Mouse (Mus musculus): Measurements from ENCODE around the gene Olfr5.
"Not testable (repeated sequence)": the region's sequence is repeated elsewhere in the genome, so short reads cannot be mapped to it uniquely, and the experiment has no call there.

The Olfr5 gene

DNA sequence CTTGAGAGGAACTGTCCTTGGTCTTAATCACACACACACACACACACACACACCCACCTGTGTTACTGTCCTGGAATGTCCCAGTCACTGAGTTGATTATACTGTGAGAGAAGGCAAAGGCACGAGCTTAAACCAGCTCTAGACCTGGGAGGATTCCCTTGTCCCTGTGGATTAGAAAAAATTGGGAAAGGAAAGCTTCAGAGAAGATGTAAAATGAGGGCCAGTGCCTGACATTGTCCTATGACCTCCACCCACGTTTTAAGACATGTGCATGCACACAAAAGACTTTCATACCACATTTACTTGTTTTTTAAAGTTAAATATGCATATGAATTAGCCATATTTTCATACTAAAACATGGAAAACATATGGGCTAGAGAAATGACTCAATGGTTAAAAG lies at the start of gene Olfr5:
Olfr5 (minus strand) TSS at position 101 of the 400 bp plus-strand sequence.
- DNase-seq, result no peak

- DNase-seq, result no peak
These were observed 39.4 kb upstream of the Olfr5 start for GRCm38 (mm10) chr7:6526141-6526540.

- no peak for DNase-seq
These were observed 38.3 kb upstream of the Olfr5 start for GRCm38 (mm10) chr7:6525001-6525400.

DNA sequence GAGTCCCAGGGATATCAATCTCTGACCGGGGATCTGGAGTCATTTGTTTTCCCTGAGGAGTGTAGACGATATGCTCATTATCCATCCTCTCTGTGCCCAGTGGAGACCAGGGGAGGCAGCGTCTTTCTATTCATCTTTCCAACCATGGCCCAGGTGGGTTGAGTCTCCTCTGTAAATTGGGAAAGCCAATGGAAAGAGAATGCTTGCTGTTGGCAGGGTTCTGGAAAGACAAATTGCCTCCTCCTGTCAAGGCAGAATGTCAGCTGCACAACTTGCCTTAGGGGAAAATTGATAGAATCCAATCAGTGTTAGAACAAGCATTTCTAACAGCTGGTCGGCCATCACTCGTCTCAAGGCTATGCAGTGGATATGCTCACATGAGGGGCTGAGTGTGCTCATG lies 36.1 kb upstream of the Olfr5 start, which contains the start of gene Olfr1349:
Olfr1349 (minus strand) TSS at position 101 of the 400 bp plus-strand sequence.
- no peak for DNase-seq

DNA sequence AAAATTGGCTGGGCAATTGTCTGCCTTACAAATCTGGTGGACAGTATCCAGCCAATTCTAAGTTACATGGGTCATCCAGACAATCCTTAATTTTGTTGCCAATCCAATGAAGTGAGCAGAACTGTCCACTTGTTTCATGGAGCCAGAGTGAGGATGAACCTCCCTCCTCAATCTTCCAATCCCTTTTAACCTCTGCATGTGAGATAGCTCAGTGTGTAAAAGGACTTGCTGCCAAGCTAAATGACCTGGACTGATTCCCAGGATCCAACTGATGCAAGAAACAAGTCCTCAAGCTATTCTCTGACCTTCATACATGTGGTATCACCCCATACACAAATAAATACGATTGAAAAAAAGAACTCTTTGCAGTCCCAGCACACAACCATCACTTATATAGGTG lies 34.9 kb upstream of the Olfr5 start:
- DNase-seq, result no peak

- no peak for DNase-seq
These were observed 21.9 kb upstream of the Olfr5 start, which contains the start of gene Olfr1348 for GRCm38 (mm10) chr7:6508648-6509047. Olfr1348 (minus strand) TSS chr7:6508748.

- no peak for DNase-seq
These were observed 12.9 kb upstream of the Olfr5 start, which contains the start of gene Olfr1347 for GRCm38 (mm10) chr7:6499655-6500054. Olfr1347 (minus strand) TSS chr7:6499755.

DNA sequence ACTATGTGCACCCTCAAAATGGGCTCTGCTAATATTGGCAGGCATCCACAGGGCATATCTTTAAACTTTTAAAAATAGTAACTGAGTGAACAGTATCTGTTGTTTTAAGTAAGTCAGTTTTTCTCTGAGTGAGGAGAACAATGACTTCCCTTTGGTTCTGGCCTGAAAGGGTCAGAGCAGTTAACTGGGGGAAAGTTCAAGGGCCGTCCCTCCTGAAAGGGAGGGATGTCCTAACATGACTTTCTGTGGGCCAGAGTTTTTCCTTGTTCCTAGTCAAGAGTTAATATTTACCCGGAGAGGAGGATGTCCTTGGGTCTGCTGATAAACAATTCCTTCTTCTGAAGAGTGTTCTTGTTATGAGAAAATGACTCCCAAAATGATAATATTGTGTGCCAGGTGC lies 9.1 kb downstream of the Olfr5 start:
- not testable (repeated sequence) for DNase-seq

GRCm38 (mm10) chr7:6466951-6467350 lies 19.8 kb downstream of the Olfr5 start, which contains the start of gene Olfr1346:
Olfr1346 (plus strand) TSS chr7:6467101.
- DNase-seq, result no peak

- DNase-seq, result no peak
These were observed 30.3 kb downstream of the Olfr5 start for GRCm38 (mm10) chr7:6456399-6456798.

DNA sequence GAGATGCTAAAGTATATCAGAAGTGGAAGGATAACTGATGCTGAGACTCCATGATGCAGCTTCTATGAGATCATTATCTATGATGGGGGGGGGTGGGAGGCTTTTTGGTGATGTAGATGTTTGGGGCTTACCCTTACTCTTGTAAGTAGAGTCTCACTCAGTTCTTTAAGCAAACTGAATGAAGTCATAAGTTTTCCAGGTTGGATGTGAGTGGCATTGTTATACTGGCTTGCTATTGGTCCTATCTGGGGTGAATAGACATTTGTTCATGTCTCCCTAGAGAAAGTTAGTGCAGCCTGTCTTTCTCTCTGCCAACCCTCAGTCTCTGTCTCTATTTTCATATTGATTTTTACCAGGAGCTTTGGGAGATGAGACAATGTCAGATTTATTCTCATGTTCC lies 30.9 kb downstream of the Olfr5 start, which contains the start of gene Olfr1336:
Olfr1336 (plus strand) TSS at position 301 of the 400 bp plus-strand sequence.
- DNase-seq, result no peak

DNA sequence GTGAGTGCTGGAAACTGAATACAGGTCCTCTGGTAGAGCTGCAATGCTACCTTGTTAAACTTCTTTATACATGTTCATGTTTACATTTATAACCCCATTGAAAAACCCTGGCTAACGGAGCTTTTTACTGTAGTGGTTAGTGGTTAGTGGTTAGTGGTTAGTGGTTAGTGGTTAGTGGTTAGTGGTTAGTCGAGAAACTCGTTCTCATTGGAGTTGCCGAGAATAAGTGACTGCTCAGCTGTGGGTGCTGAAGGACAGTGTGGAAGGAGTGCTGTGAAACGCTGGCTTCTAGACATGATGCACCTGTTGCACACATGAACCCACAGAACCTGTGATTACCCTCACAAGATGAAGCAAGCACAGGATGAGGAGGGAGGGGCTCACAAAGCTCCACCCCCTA lies 39.0 kb downstream of the Olfr5 start:
- no peak for DNase-seq

DNA sequence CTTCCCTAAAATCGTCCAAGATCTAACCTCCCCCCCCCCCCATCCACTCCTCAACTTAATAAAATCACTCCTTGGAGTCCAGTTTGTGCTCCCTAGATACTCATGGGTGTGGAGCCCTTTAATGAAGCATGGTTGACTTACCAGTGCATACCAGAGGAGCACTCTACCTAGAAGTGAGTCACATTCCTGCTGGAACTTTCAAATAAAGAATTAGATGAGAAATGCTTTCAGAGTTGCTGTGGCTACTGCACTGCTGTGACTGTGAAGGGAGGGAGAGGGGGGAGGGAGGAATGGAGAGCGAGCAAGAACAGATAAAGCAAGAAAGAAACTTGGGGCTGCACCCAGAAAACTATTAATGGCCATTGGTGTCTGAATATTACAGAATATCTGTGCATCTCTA lies 45.6 kb downstream of the Olfr5 start:
- DNase-seq, result no peak

- DNase-seq, result no peak
These were observed 48.4 kb downstream of the Olfr5 start, which contains the start of gene Olfr1344 for GRCm38 (mm10) chr7:6438388-6438787. Olfr1344 (plus strand) TSS chr7:6438688.

- DNase-seq, result no peak
These were observed 56.4 kb downstream of the Olfr5 start for GRCm38 (mm10) chr7:6430342-6430741.

DNA sequence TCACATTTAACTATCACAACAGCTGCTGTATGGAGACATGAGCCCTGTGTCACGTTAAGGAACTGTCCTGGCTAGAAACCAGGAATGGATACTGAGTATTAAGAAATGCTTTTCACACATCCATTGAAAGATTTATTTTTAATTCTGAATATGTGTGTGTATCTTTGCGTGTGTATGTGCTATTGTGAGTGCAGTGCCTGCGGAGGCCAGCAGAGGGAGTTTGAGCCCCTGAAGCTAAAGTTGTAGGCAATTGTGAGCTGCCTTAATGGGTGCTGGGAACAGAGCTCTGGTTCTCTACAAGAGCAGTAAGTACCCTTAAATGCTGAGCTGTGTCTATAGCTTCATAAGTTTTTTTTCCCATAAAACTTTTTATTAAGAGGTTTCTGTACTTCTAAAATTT lies 57.4 kb downstream of the Olfr5 start:
- no peak for DNase-seq

Data from cerebellum, adult 11 months (tissue).